Mouse (Mus musculus): ENCODE data around the gene Carhsp1. TPM values are rescaled to one million over a fixed set of nuclear protein-coding genes. Genes with fewer than 3 reads are reported as not detected.

The Carhsp1 gene
- polyA plus RNA-seq, 1 experiment from 2014 or later, result 76.4 TPM

- WGBS, result 91% methylated on average over 3 of the region's 3 CpGs
- H3K36me3 ChIP-seq (ENCODE audit: control insufficient read depth, insufficient read depth, low read length), result peaks cover 2% of the 10 kb centered on the region; the same call in 1 of the 2 replicates
- no peak overlapping the region for H3K9ac ChIP-seq (replicated peaks; ENCODE audit: low read length)
- H3K27me3 ChIP-seq (ENCODE audit: control insufficient read depth, insufficient read depth, low read length), result no peaks in the 10 kb centered on the region
- ATAC-seq (ENCODE audit: low FRiP score, low TSS enrichment) (no peak), DNase-seq (no peak)
- no peaks in the 10 kb centered on the region for H3K9me3 ChIP-seq (ENCODE audit: control insufficient read depth, low read length)
- no peak overlapping the region for H3K4me3 ChIP-seq (replicated peaks; ENCODE audit: low read depth, low read length)
- H3K4me1 ChIP-seq (ENCODE audit: control insufficient read depth, insufficient read depth, low read length), result no peaks in the 10 kb centered on the region
- H3K4me2 ChIP-seq (ENCODE audit: low read length), result no peak overlapping the region
- H3K27ac ChIP-seq (replicated peaks; ENCODE audit: low read depth, low read length), result no peak overlapping the region
Measured at GRCm38 (mm10) chr16:8679780-8680179, 7.8 kb upstream of the Carhsp1 start.

GRCm38 (mm10) chr16:8678676-8679075, 6.7 kb upstream of the Carhsp1 start:
- 82% methylated on average over 4 of the region's 4 CpGs for WGBS

GRCm38 (mm10) chr16:8678035-8678434, 6.1 kb upstream of the Carhsp1 start:
- ATAC-seq (ENCODE audit: low FRiP score, low TSS enrichment) (no peak), DNase-seq (no peak)
- Histone ChIP-seq H3K9ac (replicated peaks; ENCODE audit: low read length) (no peak overlapping the region), H3K4me2 (ENCODE audit: low read length) (no peak overlapping the region), H3K36me3 (ENCODE audit: control insufficient read depth, insufficient read depth, low read length) (no peaks in the 10 kb centered on the region), H3K4me3 (replicated peaks; ENCODE audit: low read depth, low read length) (no peak overlapping the region), H3K9me3 (ENCODE audit: control insufficient read depth, low read length) (no peaks in the 10 kb centered on the region), H3K27ac (replicated peaks; ENCODE audit: low read depth, low read length) (no peak overlapping the region), H3K27me3 (ENCODE audit: control insufficient read depth, insufficient read depth, low read length) (0 out of 2 replicates have a peak, but pooled peaks cover 2% of the 10 kb centered on the region), H3K4me1 (ENCODE audit: control insufficient read depth, insufficient read depth, low read length) (no peaks in the 10 kb centered on the region)
- 51% methylated on average over 5 of the region's 5 CpGs for WGBS

More at GRCm38 (mm10) chr16:8678676-8679075, 6.7 kb upstream of the Carhsp1 start:
- no peak for DNase-seq
- Histone ChIP-seq H3K36me3 (ENCODE audit: control insufficient read depth, insufficient read depth, low read length) (peaks cover under 1% of the 10 kb centered on the region; the same call in 1 of the 2 replicates), H3K9me3 (ENCODE audit: control insufficient read depth, low read length) (no peaks in the 10 kb centered on the region), H3K27ac (replicated peaks; ENCODE audit: low read depth, low read length) (no peak overlapping the region), H3K4me2 (ENCODE audit: low read length) (no peak overlapping the region), H3K4me1 (ENCODE audit: control insufficient read depth, insufficient read depth, low read length) (no peaks in the 10 kb centered on the region), H3K4me3 (replicated peaks; ENCODE audit: low read depth, low read length) (no peak overlapping the region), H3K27me3 (ENCODE audit: control insufficient read depth, insufficient read depth, low read length) (no peaks in the 10 kb centered on the region), H3K9ac (replicated peaks; ENCODE audit: low read length) (no peak overlapping the region)
- ATAC-seq (ENCODE audit: low FRiP score, low TSS enrichment), result no peak

GRCm38 (mm10) chr16:8676800-8677199, 4.8 kb upstream of the Carhsp1 start:
- ATAC-seq (ENCODE audit: low FRiP score, low TSS enrichment), result no peak
- H3K27ac ChIP-seq (replicated peaks; ENCODE audit: low read depth, low read length), result no peak overlapping the region
- no peaks in the 10 kb centered on the region for H3K36me3 ChIP-seq (ENCODE audit: control insufficient read depth, insufficient read depth, low read length)
- H3K4me3 ChIP-seq (replicated peaks; ENCODE audit: low read depth, low read length), result no peak overlapping the region
- H3K27me3 ChIP-seq (ENCODE audit: control insufficient read depth, insufficient read depth, low read length), result 0 out of 2 replicates have a peak, but pooled peaks cover 5% of the 10 kb centered on the region
- no peak overlapping the region for H3K9ac ChIP-seq (replicated peaks; ENCODE audit: low read length)
- 51% methylated on average over 4 of the region's 4 CpGs for WGBS
- no peaks in the 10 kb centered on the region for H3K4me1 ChIP-seq (ENCODE audit: control insufficient read depth, insufficient read depth, low read length)
- H3K9me3 ChIP-seq (ENCODE audit: control insufficient read depth, low read length), result no peaks in the 10 kb centered on the region
- no peak overlapping the region for H3K4me2 ChIP-seq (ENCODE audit: low read length)
- DNase-seq, result peak; percentile 84

- ATAC-seq (ENCODE audit: low FRiP score, low TSS enrichment), result no peak
- WGBS, result 73% methylated on average over 2 of the region's 2 CpGs
Measured at GRCm38 (mm10) chr16:8676228-8676627, 4.3 kb upstream of the Carhsp1 start.

GRCm38 (mm10) chr16:8675559-8675958, 3.6 kb upstream of the Carhsp1 start:
- WGBS, result 86% methylated on average over 8 of the region's 8 CpGs
- Histone ChIP-seq H3K36me3 (ENCODE audit: control insufficient read depth, insufficient read depth, low read length) (no peaks in the 10 kb centered on the region), H3K4me2 (ENCODE audit: low read length) (no peak overlapping the region), H3K9me3 (ENCODE audit: control insufficient read depth, low read length) (no peaks in the 10 kb centered on the region), H3K27me3 (ENCODE audit: control insufficient read depth, insufficient read depth, low read length) (0 out of 2 replicates have a peak, but pooled peaks cover 5% of the 10 kb centered on the region), H3K27ac (replicated peaks; ENCODE audit: low read depth, low read length) (no peak overlapping the region), H3K9ac (replicated peaks; ENCODE audit: low read length) (no peak overlapping the region), H3K4me3 (replicated peaks; ENCODE audit: low read depth, low read length) (no peak overlapping the region), H3K4me1 (ENCODE audit: control insufficient read depth, insufficient read depth, low read length) (peaks cover 4% of the 10 kb centered on the region)
- DNase-seq (no peak), ATAC-seq (ENCODE audit: low FRiP score, low TSS enrichment) (no peak)

More at GRCm38 (mm10) chr16:8676228-8676627, 4.3 kb upstream of the Carhsp1 start:
- Histone ChIP-seq H3K4me1 (ENCODE audit: control insufficient read depth, insufficient read depth, low read length) (no peaks in the 10 kb centered on the region), H3K27me3 (ENCODE audit: control insufficient read depth, insufficient read depth, low read length) (0 out of 2 replicates have a peak, but pooled peaks cover 5% of the 10 kb centered on the region), H3K36me3 (ENCODE audit: control insufficient read depth, insufficient read depth, low read length) (no peaks in the 10 kb centered on the region), H3K4me2 (ENCODE audit: low read length) (no peak overlapping the region), H3K27ac (replicated peaks; ENCODE audit: low read depth, low read length) (no peak overlapping the region), H3K9ac (replicated peaks; ENCODE audit: low read length) (no peak overlapping the region), H3K9me3 (ENCODE audit: control insufficient read depth, low read length) (no peaks in the 10 kb centered on the region), H3K4me3 (replicated peaks; ENCODE audit: low read depth, low read length) (no peak overlapping the region)
- no peak for DNase-seq

- 2% methylated on average over 8 of the region's 8 CpGs for WGBS
- H3K4me3 ChIP-seq (replicated peaks; ENCODE audit: low read depth, low read length), result no peak overlapping the region
- DNase-seq, result peak; percentile 83
- no peak overlapping the region for H3K4me2 ChIP-seq (ENCODE audit: low read length)
- H3K36me3 ChIP-seq (ENCODE audit: control insufficient read depth, insufficient read depth, low read length), result no peaks in the 10 kb centered on the region
- peaks cover 13% of the 10 kb centered on the region for H3K4me1 ChIP-seq (ENCODE audit: control insufficient read depth, insufficient read depth, low read length)
- H3K27ac ChIP-seq (replicated peaks; ENCODE audit: low read depth, low read length), result no peak overlapping the region
- ATAC-seq (ENCODE audit: low FRiP score, low TSS enrichment), result no peak
- H3K9me3 ChIP-seq (ENCODE audit: control insufficient read depth, low read length), result no peaks in the 10 kb centered on the region
- H3K9ac ChIP-seq (replicated peaks; ENCODE audit: low read length), result no peak overlapping the region
- 0 out of 2 replicates have a peak, but pooled peaks cover 5% of the 10 kb centered on the region for H3K27me3 ChIP-seq (ENCODE audit: control insufficient read depth, insufficient read depth, low read length)
Measured at GRCm38 (mm10) chr16:8674165-8674564, 2.2 kb upstream of the Carhsp1 start.

- no peak for DNase-seq
- Histone ChIP-seq H3K27me3 (ENCODE audit: control insufficient read depth, insufficient read depth, low read length) (0 out of 2 replicates have a peak, but pooled peaks cover 5% of the 10 kb centered on the region), H3K4me2 (ENCODE audit: low read length) (no peak overlapping the region), H3K36me3 (ENCODE audit: control insufficient read depth, insufficient read depth, low read length) (no peaks in the 10 kb centered on the region), H3K9me3 (ENCODE audit: control insufficient read depth, low read length) (no peaks in the 10 kb centered on the region), H3K4me3 (replicated peaks; ENCODE audit: low read depth, low read length) (no peak overlapping the region), H3K4me1 (ENCODE audit: control insufficient read depth, insufficient read depth, low read length) (peaks cover 21% of the 10 kb centered on the region), H3K27ac (replicated peaks; ENCODE audit: low read depth, low read length) (no peak overlapping the region), H3K9ac (replicated peaks; ENCODE audit: low read length) (no peak overlapping the region)
- WGBS, result 71% methylated on average over 6 of the region's 6 CpGs
- no peak for ATAC-seq (ENCODE audit: low FRiP score, low TSS enrichment)
Measured at GRCm38 (mm10) chr16:8673343-8673742, 1.4 kb upstream of the Carhsp1 start.

- DNase-seq (no peak), ATAC-seq (ENCODE audit: low FRiP score, low TSS enrichment) (no peak)
- no peaks in the 10 kb centered on the region for H3K36me3 ChIP-seq (ENCODE audit: control insufficient read depth, insufficient read depth, low read length)
- no peak overlapping the region for H3K9ac ChIP-seq (replicated peaks; ENCODE audit: low read length)
- H3K27me3 ChIP-seq (ENCODE audit: control insufficient read depth, insufficient read depth, low read length), result 0 out of 2 replicates have a peak, but pooled peaks cover 5% of the 10 kb centered on the region
- no peak overlapping the region for H3K27ac ChIP-seq (replicated peaks; ENCODE audit: low read depth, low read length)
- H3K4me1 ChIP-seq (ENCODE audit: control insufficient read depth, insufficient read depth, low read length), result peaks cover 25% of the 10 kb centered on the region
- peak overlapping the region; percentile 95 for H3K4me2 ChIP-seq (ENCODE audit: low read length)
- no peaks in the 10 kb centered on the region for H3K9me3 ChIP-seq (ENCODE audit: control insufficient read depth, low read length)
- H3K4me3 ChIP-seq (replicated peaks; ENCODE audit: low read depth, low read length), result 0 out of 2 replicates have a peak overlapping the region, but pooled peaks have one; percentile 66
Measured at GRCm38 (mm10) chr16:8672811-8673210, 856 bp upstream of the Carhsp1 start.
